9 mouse cellular contexts compared by ENCODE assay signal in genomic region chr14:34777810-34778209, GRCm38 (mm10). TPM values are rescaled to one million over a fixed set of nuclear protein-coding genes. Genes with fewer than 3 reads are reported as not detected.
DNase-seq lines count a peak whose midpoint lies in the region; ATAC-seq and TF ChIP-seq lines count a peak whose summit lies in the region.
"Had no signal": no experiment of that assay in that cellular context is flagged by ENCODE, and none has a peak within 500 bp of the region (broad histone marks: within the 10 kb centered on the region; RNA-seq: fewer than 3 reads in every experiment).

No protein-coding gene starts in this region.

- 17% methylated on average over 10 of the region's 10 CpGs for WGBS in lung, embryonic 16.5 days

- peaks cover 26% of the 10 kb centered on the region for H3K27me3 ChIP-seq in G1E (ENCODE audit: insufficient read depth, low read length)
- no peaks in the 10 kb centered on the region for H3K27me3 ChIP-seq in lung, embryonic 16.5 days (ENCODE audit: control insufficient read depth, insufficient read depth, low read depth, low read length)

- ATAC-seq in G1E (ENCODE audit: extremely low read depth, insufficient number of reproducible peaks, low FRiP score, poor library complexity, severe bottlenecking), result no peak
- ATAC-seq in lung, embryonic 16.5 days (ENCODE audit: low read depth), result 0 out of 2 replicates have a peak, but pooled peaks have one; percentile 10

- DNase-seq in gastrocnemius, adult 18-20 months (ENCODE audit: low spot score), result peak; percentile 51
- DNase-seq in gastrocnemius, postnatal 25 days, result no peak
- DNase-seq in G1E (ENCODE audit: low spot score), result peak; percentile 16
- DNase-seq in cerebellum, adult 8-10 months, result peak; percentile 35
- peak; percentile 79 for DNase-seq in forelimb bud, embryonic 11.5 days (ENCODE audit: low read depth, low spot score)
- DNase-seq in kidney, adult 9 months, result peak; percentile 61
- DNase-seq in retina, adult 2 months (ENCODE audit: low read depth, low spot score), result peak; percentile 56

- no peaks in the 10 kb centered on the region for H3K36me3 ChIP-seq in G1E (replicated peaks)
- H3K36me3 ChIP-seq in lung, embryonic 16.5 days (ENCODE audit: control insufficient read depth, insufficient read depth, low read length), result no peaks in the 10 kb centered on the region
- H3K36me3 ChIP-seq: limb, embryonic 15.5 days had no signal

- H3K4me2 ChIP-seq in lung, embryonic 16.5 days (ENCODE audit: low read depth, low read length), result no peak overlapping the region
- H3K4me2 ChIP-seq: limb, embryonic 15.5 days had no signal

- no peak overlapping the region for H3K9ac ChIP-seq in lung, embryonic 16.5 days (ENCODE audit: low read length)
- H3K9ac ChIP-seq: limb, embryonic 15.5 days had no signal

- H3K9me3 ChIP-seq in G1E (replicated peaks), result no peaks in the 10 kb centered on the region
- H3K9me3 ChIP-seq in lung, embryonic 16.5 days (ENCODE audit: control insufficient read depth, low read length), result no peaks in the 10 kb centered on the region
- H3K9me3 ChIP-seq: limb, embryonic 15.5 days had no signal

- no peak overlapping the region for H3K27ac ChIP-seq in lung, embryonic 16.5 days (ENCODE audit: low read length)
- H3K27ac ChIP-seq: limb, embryonic 15.5 days had no signal

- H3K4me3 ChIP-seq in G1E (ENCODE audit: low read depth, low read length), result no peak overlapping the region
- no peak overlapping the region for H3K4me3 ChIP-seq in lung, embryonic 16.5 days (ENCODE audit: low read length)
- H3K4me3 ChIP-seq: limb, embryonic 15.5 days had no signal

- 0 out of 2 replicates have a peak, but pooled peaks have one; percentile 27 for TF ChIP-seq CTCF in G1E (IDR thresholded peaks at IDR 0.05; ENCODE audit: low read depth, low read length)

- H3K4me1 ChIP-seq in G1E (ENCODE audit: insufficient read depth, low read depth, low read length), result no peaks in the 10 kb centered on the region
- H3K4me1 ChIP-seq in lung, embryonic 16.5 days (replicated peaks; ENCODE audit: control insufficient read depth, insufficient read depth, low read length), result no peaks in the 10 kb centered on the region
- H3K4me1 ChIP-seq: limb, embryonic 15.5 days had no signal

RNA-seq across cellular contexts. Expression of gene Grid1, which starts 42.1 kb away (rescaled TPM):
- total RNA-seq in gastrocnemius, adult 18-20 months (2021), result not detected
- total RNA-seq in gastrocnemius, postnatal 25 days (2021), result not detected
- total RNA-seq in G1E (2014; fragmentation: Nextera tagmentation) (not detected in 2 replicates), G1E (2017) (0.05 and 0.23 TPM in 2 replicates)
- polyA plus RNA-seq in G1E (2012), result not detected in 2 replicates
- 0.51 and 0.54 TPM in 2 replicates for polyA plus RNA-seq in lung, embryonic 16.5 days (2015; fragmentation: Nextera tagmentation; extraction: Ambion mirVana)
